Mouse (Mus musculus): ENCODE data around the gene Brs3.

The Brs3 gene

DNA sequence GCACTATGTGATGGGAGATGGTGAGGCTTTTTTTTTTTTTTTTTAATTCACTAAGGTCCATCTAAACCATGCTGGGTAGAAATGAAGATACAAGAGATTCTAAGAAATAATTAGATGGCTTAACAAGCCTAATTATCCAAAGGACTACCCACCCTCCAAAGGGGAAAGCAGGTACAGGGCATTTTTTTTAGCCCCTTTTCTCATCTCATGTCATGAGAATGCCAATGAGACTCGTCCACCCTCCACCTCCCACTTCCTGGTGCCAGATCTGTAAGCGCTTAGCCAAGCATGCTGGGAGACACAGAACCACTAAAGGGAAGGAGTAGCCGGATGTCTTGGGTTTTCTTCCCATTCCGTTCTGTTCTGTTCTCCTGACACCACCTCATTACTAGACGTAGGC, at the start of gene Brs3:
Gene Brs3 (plus strand): TSS at position 301 of the 400 bp plus-strand sequence.
- DNase-seq (ENCODE audit: low read depth, low spot score) = no peak

DNA sequence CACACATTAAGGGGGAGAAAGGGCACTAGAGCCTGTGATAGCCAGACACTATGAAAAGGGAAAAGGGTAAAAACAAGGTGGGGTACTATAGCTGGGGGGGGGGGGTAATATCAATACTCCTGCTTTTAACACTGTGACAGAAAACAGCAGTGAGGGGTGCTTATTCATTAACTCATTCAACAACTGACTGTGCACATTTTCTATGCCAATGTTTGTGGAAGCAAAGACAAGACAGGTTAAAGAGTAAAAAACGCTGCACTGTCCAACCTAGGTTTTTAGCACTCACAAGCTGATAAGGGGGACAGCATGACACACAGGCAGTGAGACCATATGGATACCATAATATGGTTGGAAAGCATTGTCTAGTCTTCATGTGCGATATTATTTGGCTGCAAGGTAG, 30.0 kb upstream of the Brs3 start:
- no peak for DNase-seq (ENCODE audit: low read depth, low spot score)

DNA sequence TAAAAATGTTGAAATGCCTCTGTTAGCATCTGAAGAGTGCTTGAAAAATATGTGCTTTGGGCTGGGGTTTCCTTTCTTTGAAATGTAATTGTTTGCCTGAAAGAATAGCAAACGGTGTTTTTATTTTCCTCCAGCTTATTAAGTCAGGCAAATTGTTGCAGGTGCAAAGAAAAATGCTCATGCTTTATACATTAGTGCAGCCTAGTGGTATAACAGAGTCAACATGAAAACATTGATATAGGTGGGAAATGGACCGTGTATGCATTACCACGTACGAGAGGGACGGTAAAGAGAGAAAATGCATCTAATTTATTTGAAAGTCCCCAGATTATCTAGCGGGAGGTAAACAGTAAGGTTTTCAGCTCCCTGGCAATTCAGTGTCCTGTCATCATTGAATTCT, 995 bp downstream of the Brs3 start:
- no peak for DNase-seq (ENCODE audit: low read depth, low spot score)

DNA sequence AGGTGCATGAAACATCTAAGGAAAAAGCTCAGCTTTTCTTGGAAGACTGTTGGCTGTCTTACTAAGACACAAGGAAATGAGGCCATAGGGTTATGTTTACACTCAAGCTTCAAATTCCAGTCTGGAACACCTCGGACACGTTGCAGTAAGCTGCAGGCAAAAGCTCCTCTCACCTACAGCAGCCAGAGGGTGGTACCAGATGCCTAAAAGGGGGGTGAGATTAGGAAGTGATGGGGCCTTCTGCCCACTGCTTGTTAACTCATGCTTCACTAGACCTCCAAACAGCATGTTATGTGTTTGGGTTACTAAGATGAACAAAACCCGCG, 9.9 kb downstream of the Brs3 start:
- DNase-seq (ENCODE audit: low read depth, low spot score) = no peak

DNA sequence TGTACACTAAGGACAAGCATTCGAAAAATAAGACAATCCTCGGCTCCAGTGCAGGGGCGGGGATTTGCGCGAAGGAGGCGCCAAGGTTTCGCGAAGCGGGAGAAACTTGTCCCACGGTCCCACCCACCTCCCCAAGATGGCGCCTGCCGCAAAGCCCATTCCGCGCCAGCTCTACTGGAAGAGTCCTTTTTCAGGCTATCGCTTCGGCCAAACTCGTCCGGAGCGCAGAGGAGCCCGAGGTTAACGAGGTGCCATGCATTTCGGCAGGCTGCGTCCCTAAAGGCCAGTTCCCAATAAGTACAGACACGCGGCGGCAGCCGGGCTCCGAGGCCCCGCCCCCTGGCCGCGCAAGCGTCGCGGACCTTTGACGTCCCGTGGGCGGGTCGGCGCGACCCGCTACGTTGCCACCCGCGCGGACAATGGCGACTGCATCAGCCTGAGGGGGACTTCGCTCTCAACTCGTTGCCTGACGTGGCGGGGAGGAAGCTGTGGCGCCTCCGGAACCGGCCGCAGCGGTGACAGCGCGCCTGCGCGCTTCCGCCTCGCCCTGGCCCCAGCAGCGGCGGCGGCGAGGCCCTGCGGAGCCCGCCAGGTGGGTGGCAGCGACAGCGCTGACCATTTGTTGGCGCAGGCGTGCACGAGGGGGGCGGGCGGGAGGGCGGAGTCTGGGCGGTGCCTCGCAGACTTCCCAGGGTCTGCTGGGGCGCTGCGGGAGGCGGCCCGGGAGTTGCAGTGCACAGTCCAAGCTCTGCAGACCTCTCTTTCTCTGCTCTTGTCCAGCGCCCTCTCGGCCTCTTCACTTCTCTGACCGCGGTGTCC, 10.5 kb downstream of the Brs3 start, which contains the start of gene Htatsf1:
Gene Htatsf1 (plus strand): TSS at position 410 of the 819 bp plus-strand sequence.
- DNase-seq (ENCODE audit: low read depth, low spot score) = peak; percentile 69

DNA sequence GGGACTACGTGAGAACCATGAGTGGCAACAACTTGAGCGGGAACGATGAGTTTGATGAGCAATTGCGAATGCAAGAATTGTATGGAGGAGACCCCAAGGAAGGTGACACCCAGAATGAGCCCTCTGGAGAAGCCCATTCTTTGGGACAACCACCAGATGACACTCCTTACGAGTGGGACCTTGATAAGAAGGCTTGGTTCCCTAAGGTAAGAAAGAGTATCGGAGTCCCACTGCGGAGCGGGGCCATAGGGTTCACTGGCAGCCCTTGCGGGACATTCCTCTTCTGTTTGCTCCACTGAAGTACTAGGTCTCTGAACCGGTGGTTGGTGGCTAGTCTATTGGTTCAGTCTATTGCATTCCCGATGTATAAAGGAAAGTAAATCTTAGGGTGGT, 11.1 kb downstream of the Brs3 start:
- DNase-seq (ENCODE audit: low read depth, low spot score) = no peak

DNA sequence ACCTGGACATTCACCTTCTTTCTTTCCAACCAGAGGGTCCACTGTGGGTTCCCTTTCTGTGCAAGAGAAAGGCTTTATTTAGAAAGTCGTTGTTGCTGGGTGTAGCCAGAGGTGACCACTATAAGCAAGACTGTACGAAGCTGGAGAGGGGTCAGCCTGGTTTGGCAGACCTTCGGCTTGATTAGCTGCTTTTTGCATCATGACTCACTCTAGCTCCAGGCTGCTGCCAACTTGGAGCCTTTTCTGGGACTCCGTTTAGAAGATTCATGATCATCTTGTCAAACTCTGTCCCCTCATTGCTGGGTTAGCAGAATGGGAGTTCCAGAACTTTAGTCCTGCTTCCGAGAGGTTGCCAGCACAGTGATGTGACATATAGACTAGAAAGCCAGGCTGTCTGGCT, 38.6 kb downstream of the Brs3 start:
- DNase-seq (ENCODE audit: low read depth, low spot score) = no peak

DNA sequence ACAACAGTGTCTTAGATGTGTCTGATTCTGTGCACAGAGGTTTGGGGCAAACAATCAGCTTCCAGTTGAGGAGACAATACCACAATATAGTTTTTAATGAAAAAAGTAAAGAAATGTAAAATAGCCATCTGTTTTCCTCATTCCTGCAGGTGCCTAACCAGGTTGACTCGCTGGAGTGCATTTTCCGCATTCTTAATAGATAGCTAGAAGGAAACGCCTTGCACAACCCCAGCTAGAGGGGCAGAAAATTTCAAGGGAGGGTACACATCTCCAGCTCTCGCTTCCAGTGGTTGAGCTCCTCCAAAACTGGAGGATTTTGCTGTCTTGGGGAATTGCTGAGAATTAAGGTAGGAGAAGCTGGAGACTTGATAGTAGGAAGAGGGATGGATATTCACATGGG, 44.9 kb downstream of the Brs3 start, which contains the start of gene Vgll1:
Gene Vgll1 (plus strand): TSS at position 301 of the 400 bp plus-strand sequence.
- DNase-seq (ENCODE audit: low read depth, low spot score) = no peak

Measured in ES-CJ7 (cell line).